Mouse (Mus musculus) mature B cell (primary cell): ENCODE measurements around the gene Gm9970.
"Not testable (repeated sequence)": the region's sequence is repeated elsewhere in the genome, so short reads cannot be mapped to it uniquely, and the experiment has no call there.

ENCODE experiments used
- in situ Hi-C: fragments of 300-500 bp; cut with MboI; formaldehyde crosslinking; loops from 2 replicates; pipeline ENCODE4 v1.14.3; 2019

Gene Gm9970

GRCm38 (mm10) chr5:31222696-31223095, 18.3 kb downstream of the Gm9970 start:
- in situ Hi-C loops = no loop called here

GRCm38 (mm10) chr5:31221304-31221945, 19.6 kb downstream of the Gm9970 start:
- in situ Hi-C loops = no loop called here

GRCm38 (mm10) chr5:31220448-31221303, 20.4 kb downstream of the Gm9970 start, which contains the start of gene Ppm1g:
TSS of gene Ppm1g (minus strand) at chr5:31220687.
- in situ Hi-C loops = no loop called here

- in situ Hi-C loops = no loop called here
Observed at GRCm38 (mm10) chr5:31219911-31220447, 21.1 kb downstream of the Gm9970 start.

GRCm38 (mm10) chr5:31219474-31219873, 21.6 kb downstream of the Gm9970 start:
- in situ Hi-C loops = no loop called here

- in situ Hi-C loops = no loop called here
Observed at GRCm38 (mm10) chr5:31219070-31219469, 22.0 kb downstream of the Gm9970 start.

GRCm38 (mm10) chr5:31218294-31218693, 22.7 kb downstream of the Gm9970 start:
- in situ Hi-C loops = no loop called here

GRCm38 (mm10) chr5:31216554-31216953, 24.5 kb downstream of the Gm9970 start:
- in situ Hi-C loops = not testable (repeated sequence)

GRCm38 (mm10) chr5:31204421-31204820, 36.6 kb downstream of the Gm9970 start:
- in situ Hi-C loops = no loop called here

GRCm38 (mm10) chr5:31203866-31204265, 37.2 kb downstream of the Gm9970 start:
- in situ Hi-C loops = no loop called here

GRCm38 (mm10) chr5:31202933-31203332, 38.1 kb downstream of the Gm9970 start:
- in situ Hi-C loops = no loop called here

- in situ Hi-C loops = no loop called here
Observed at GRCm38 (mm10) chr5:31201742-31202590, 39.1 kb downstream of the Gm9970 start, which contains the start of gene Zfp513. TSS of gene Zfp513 (minus strand) at chr5:31202303.

- in situ Hi-C loops = no loop called here
Observed at GRCm38 (mm10) chr5:31201042-31201741, 39.8 kb downstream of the Gm9970 start.

- in situ Hi-C loops = no loop called here
Observed at GRCm38 (mm10) chr5:31200327-31200768, 40.7 kb downstream of the Gm9970 start.

GRCm38 (mm10) chr5:31199893-31200292, 41.1 kb downstream of the Gm9970 start:
- in situ Hi-C loops = no loop called here

- in situ Hi-C loops = no loop called here
Observed at GRCm38 (mm10) chr5:31199321-31199892, 41.6 kb downstream of the Gm9970 start.

- in situ Hi-C loops = no loop called here
Observed at GRCm38 (mm10) chr5:31198616-31199320, 42.3 kb downstream of the Gm9970 start.

GRCm38 (mm10) chr5:31198170-31198569, 42.9 kb downstream of the Gm9970 start:
- in situ Hi-C loops = no loop called here

GRCm38 (mm10) chr5:31197072-31197471, 44.0 kb downstream of the Gm9970 start:
- in situ Hi-C loops = no loop called here

GRCm38 (mm10) chr5:31196207-31196606, 44.8 kb downstream of the Gm9970 start:
- in situ Hi-C loops = no loop called here
